12 mouse cellular contexts compared by ENCODE assay signal in genomic region chr11:4302363-4302913, GRCm38 (mm10). TPM values are rescaled to one million over a fixed set of nuclear protein-coding genes. Genes with fewer than 3 reads are reported as not detected.
DNase-seq lines count a peak whose midpoint lies in the region; ATAC-seq lines count a peak whose summit lies in the region.
"Had no signal": no experiment of that assay in that cellular context is flagged by ENCODE, and none has a peak within 500 bp of the region (broad histone marks: within the 10 kb centered on the region; RNA-seq: fewer than 3 reads in every experiment).

No protein-coding gene starts in this region.

- H3K4me1 ChIP-seq in midbrain, embryonic 10.5 days: peaks cover 29% of the 10 kb centered on the region
- no peaks in the 10 kb centered on the region for H3K4me1 ChIP-seq in midbrain, embryonic 15.5 days
- H3K4me1 ChIP-seq in embryonic facial prominence, embryonic 12.5 days: peaks cover 22% of the 10 kb centered on the region
- H3K4me1 ChIP-seq in heart, embryonic 11.5 days (ENCODE audit: control insufficient read depth, insufficient read depth, low read length): peaks cover 27% of the 10 kb centered on the region
- 0 out of 2 replicates have a peak, but pooled peaks cover 5% of the 10 kb centered on the region for H3K4me1 ChIP-seq in hindbrain, embryonic 13.5 days (replicated peaks)

- H3K4me3 ChIP-seq in midbrain, embryonic 10.5 days: no peak overlapping the region
- no peak overlapping the region for H3K4me3 ChIP-seq in midbrain, embryonic 15.5 days
- no peak overlapping the region for H3K4me3 ChIP-seq in embryonic facial prominence, embryonic 12.5 days
- H3K4me3 ChIP-seq in heart, embryonic 11.5 days (ENCODE audit: low read depth, low read length): no peak overlapping the region
- no peak overlapping the region for H3K4me3 ChIP-seq in hindbrain, embryonic 13.5 days

- ATAC-seq in midbrain, embryonic 15.5 days (replicated peaks): no peak
- no peak for ATAC-seq in embryonic facial prominence, embryonic 12.5 days (ENCODE audit: insufficient number of reproducible peaks, insufficient read depth, low FRiP score, low TSS enrichment)
- no peak for ATAC-seq in heart, embryonic 11.5 days (replicated peaks; ENCODE audit: insufficient number of reproducible peaks, low FRiP score, low TSS enrichment)
- ATAC-seq in hindbrain, embryonic 13.5 days (ENCODE audit: low FRiP score): no peak
- ATAC-seq: activated CD4-positive, CD25-positive, alpha-beta regulatory T cell, adult 4 months had no signal

- 23% methylated on average over 5 of the region's 5 CpGs for WGBS in midbrain, embryonic 10.5 days
- WGBS in midbrain, embryonic 15.5 days: 22% methylated on average over 5 of the region's 5 CpGs
- WGBS in embryonic facial prominence, embryonic 12.5 days: 5% methylated on average over 5 of the region's 5 CpGs
- 22% methylated on average over 5 of the region's 5 CpGs for WGBS in heart, embryonic 11.5 days (ENCODE audit: insufficient replicate concordance)
- WGBS in hindbrain, embryonic 13.5 days: 42% methylated on average over 5 of the region's 5 CpGs

- H3K27ac ChIP-seq in midbrain, embryonic 10.5 days (replicated peaks): peak overlapping the region; percentile 64
- H3K27ac ChIP-seq in midbrain, embryonic 15.5 days: no peak overlapping the region
- H3K27ac ChIP-seq in embryonic facial prominence, embryonic 12.5 days: peak overlapping the region; percentile 69
- peak overlapping the region; percentile 37; the same call in 1 of the 2 replicates for H3K27ac ChIP-seq in heart, embryonic 11.5 days (ENCODE audit: low read depth, low read length)
- no peak overlapping the region for H3K27ac ChIP-seq in hindbrain, embryonic 13.5 days
- H3K27ac ChIP-seq: macrophage had no signal

- no peak overlapping the region for H3K4me2 ChIP-seq in midbrain, embryonic 15.5 days
- H3K4me2 ChIP-seq in embryonic facial prominence, embryonic 12.5 days (replicated peaks): no peak overlapping the region
- no peak overlapping the region for H3K4me2 ChIP-seq in heart, embryonic 11.5 days
- no peak overlapping the region for H3K4me2 ChIP-seq in hindbrain, embryonic 13.5 days

- H3K27me3 ChIP-seq in midbrain, embryonic 10.5 days (ENCODE audit: low read depth, poor library complexity, severe bottlenecking): peaks cover 88% of the 10 kb centered on the region
- no peaks in the 10 kb centered on the region for H3K27me3 ChIP-seq in midbrain, embryonic 15.5 days (replicated peaks)
- no peaks in the 10 kb centered on the region for H3K27me3 ChIP-seq in embryonic facial prominence, embryonic 12.5 days
- H3K27me3 ChIP-seq in heart, embryonic 11.5 days (ENCODE audit: control insufficient read depth, insufficient read depth, low read length): no peaks in the 10 kb centered on the region
- H3K27me3 ChIP-seq in hindbrain, embryonic 13.5 days: no peaks in the 10 kb centered on the region

- no peak for DNase-seq in midbrain, embryonic 10.5 days (ENCODE audit: low spot score)
- peak; percentile 75 for DNase-seq in skeletal muscle tissue, adult 2 months (ENCODE audit: low read depth, low spot score)
- no peak for DNase-seq in layer of hippocampus, adult 18-20 months (ENCODE audit: low spot score in 2 of 2)
- no peak for DNase-seq in T-cell, adult 2 months (ENCODE audit: low spot score)
- DNase-seq: cerebellum, postnatal 36 days; layer of hippocampus, postnatal 36 days had no signal

- H3K9ac ChIP-seq in midbrain, embryonic 15.5 days: no peak overlapping the region
- no peak overlapping the region for H3K9ac ChIP-seq in embryonic facial prominence, embryonic 12.5 days
- H3K9ac ChIP-seq in heart, embryonic 11.5 days (ENCODE audit: low read depth, low read length): 0 out of 2 replicates have a peak overlapping the region, but pooled peaks have one; percentile 50
- no peak overlapping the region for H3K9ac ChIP-seq in hindbrain, embryonic 13.5 days

- no peaks in the 10 kb centered on the region for H3K9me3 ChIP-seq in midbrain, embryonic 10.5 days (replicated peaks)
- H3K9me3 ChIP-seq in midbrain, embryonic 15.5 days: no peaks in the 10 kb centered on the region
- no peaks in the 10 kb centered on the region for H3K9me3 ChIP-seq in embryonic facial prominence, embryonic 12.5 days
- no peaks in the 10 kb centered on the region for H3K9me3 ChIP-seq in heart, embryonic 11.5 days (replicated peaks; ENCODE audit: control insufficient read depth, low read length)
- no peaks in the 10 kb centered on the region for H3K9me3 ChIP-seq in hindbrain, embryonic 13.5 days

- no peaks in the 10 kb centered on the region for H3K36me3 ChIP-seq in midbrain, embryonic 10.5 days
- no peaks in the 10 kb centered on the region for H3K36me3 ChIP-seq in midbrain, embryonic 15.5 days (replicated peaks)
- no peaks in the 10 kb centered on the region for H3K36me3 ChIP-seq in embryonic facial prominence, embryonic 12.5 days
- H3K36me3 ChIP-seq in heart, embryonic 11.5 days (ENCODE audit: control insufficient read depth, insufficient read depth, low read length): no peaks in the 10 kb centered on the region
- no peaks in the 10 kb centered on the region for H3K36me3 ChIP-seq in hindbrain, embryonic 13.5 days

RNA-seq across cellular contexts. Expression of gene Lif, which starts 45.1 kb away (rescaled TPM):
- 0.21 TPM in 1 of 2 replicates, not detected in the other for polyA plus RNA-seq in midbrain, embryonic 10.5 days (2016; fragmentation: Nextera tagmentation; extraction: Ambion mirVana)
- 0.05 TPM in 1 of 2 replicates, not detected in the other for polyA plus RNA-seq in midbrain, embryonic 15.5 days (2015; fragmentation: Nextera tagmentation; extraction: Ambion mirVana)
- polyA plus RNA-seq in embryonic facial prominence, embryonic 12.5 days (2016; fragmentation: Nextera tagmentation; extraction: Ambion mirVana): 0.06 and 0.09 TPM in 2 replicates
- polyA plus RNA-seq in heart, embryonic 11.5 days (2014; fragmentation: Nextera tagmentation; extraction: Ambion mirVana): 0.06 and 0.11 TPM in 2 replicates
- total RNA-seq in layer of hippocampus, adult 18-20 months (2021): 1 to 10 TPM; 1.8 to 2.7 TPM
- 0.08 TPM in 1 of 2 replicates, not detected in the other for polyA plus RNA-seq in hindbrain, embryonic 13.5 days (2015; fragmentation: Nextera tagmentation; extraction: Ambion mirVana)

Comparison
In these comparisons a context has a peak if more than half of its experiments do, and no peak if none do; other contexts are left out.
1. H3K27ac ChIP-seq: peak in midbrain, embryonic 10.5 days (single experiment), embryonic facial prominence, embryonic 12.5 days (single experiment) and heart, embryonic 11.5 days (single experiment); none in midbrain, embryonic 15.5 days (single experiment) and hindbrain, embryonic 13.5 days (single experiment).